Mouse (Mus musculus) right cerebral cortex, postnatal 14 days (tissue): ENCODE measurements around the gene Susd5.
A peak's percentile ranks its signal among the peaks of the same experiment; 100 is the strongest.

Experiments
- DNase-seq: peaks from one replicate; pipeline ENCODE4 v3.0.0; 2022

Gene Susd5

GRCm38 (mm10) chr9:114057090-114057796 is at the start of gene Susd5:
Susd5 (plus strand) TSS chr9:114057140.
- DNase-seq = peak; percentile 14

- no peak for DNase-seq
Measured at GRCm38 (mm10) chr9:114007850-114008350, 49.0 kb upstream of the Susd5 start.

DNA sequence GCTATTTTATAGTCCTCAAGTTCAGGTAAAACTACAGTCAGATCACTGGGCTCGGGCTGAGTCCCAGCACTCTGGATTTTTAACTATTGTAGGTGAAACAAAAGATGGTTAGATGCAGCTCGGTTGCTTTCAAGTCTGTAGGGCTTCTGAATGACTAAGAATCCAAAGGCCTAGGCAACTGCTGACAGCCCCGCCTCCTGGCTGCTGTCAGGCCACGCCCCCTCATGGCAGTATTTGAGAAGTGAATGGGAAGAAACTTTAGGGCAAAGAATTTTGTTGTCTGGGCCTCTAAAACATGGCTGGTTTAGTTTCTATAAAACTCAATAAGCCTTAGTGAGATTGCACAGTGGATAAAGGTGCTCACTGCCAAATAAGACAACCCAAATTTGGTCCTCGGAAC is 47.4 kb upstream of the Susd5 start:
- DNase-seq = no peak

- no peak for DNase-seq
Measured at GRCm38 (mm10) chr9:114011203-114011602, 45.7 kb upstream of the Susd5 start.

- no peak for DNase-seq
Measured at GRCm38 (mm10) chr9:114014034-114014433, 42.9 kb upstream of the Susd5 start.

GRCm38 (mm10) chr9:114015724-114016123 is 41.2 kb upstream of the Susd5 start:
- no peak for DNase-seq

DNA sequence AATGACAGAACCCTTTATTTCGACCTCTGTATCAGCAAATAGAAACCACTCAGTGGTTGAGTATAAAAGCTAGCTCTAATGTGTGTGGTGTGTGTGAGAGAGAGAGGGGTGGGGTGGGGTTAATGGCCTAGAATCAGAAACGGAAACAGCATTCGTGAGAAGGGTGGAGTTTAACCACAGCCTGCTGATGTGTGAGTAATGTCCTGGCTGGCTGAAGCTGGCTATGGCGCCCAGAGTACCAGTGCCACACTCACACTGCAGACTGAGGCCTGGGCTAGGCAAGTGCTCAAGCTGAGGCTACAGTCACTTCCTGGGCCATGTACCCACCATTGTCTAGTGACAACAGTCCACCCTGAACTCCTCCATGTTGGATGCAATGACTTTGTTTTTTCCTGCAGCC is 40.5 kb upstream of the Susd5 start:
- no peak for DNase-seq

DNA sequence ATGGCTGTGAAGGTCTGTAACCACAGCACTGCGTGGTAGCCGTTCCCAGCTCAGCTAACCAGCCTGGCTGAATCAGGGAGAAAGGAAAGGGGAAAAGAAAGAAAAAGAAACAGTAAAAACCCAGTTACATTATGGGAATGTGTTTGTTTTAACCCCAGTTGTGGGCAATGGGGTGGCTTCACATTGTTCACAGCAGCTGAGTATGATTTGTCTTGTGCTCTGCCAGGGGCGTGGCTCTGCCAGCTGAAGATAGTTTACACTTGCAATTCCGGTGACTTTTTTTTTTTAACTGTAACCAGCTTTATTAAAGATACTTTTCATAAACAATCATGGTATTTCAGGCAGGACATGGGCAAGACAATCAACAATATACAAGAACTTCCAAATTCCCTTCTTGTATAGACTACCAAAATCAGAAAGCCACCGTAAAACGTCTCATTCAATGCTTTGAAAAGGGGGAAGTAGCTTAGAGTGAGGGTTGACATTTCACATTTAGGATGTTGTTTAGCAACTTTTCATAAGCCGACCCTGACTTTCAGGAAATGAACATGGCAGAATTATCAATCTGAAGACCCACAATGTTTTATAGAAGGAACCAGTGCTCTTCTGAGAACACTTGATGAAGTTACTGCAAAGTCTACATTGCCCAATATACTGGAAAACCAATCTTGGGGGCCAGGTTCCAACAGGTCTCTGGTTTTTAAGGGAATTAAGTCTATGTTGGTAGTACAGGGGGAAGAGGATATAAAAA is 37.8 kb upstream of the Susd5 start:
- no peak for DNase-seq

DNA sequence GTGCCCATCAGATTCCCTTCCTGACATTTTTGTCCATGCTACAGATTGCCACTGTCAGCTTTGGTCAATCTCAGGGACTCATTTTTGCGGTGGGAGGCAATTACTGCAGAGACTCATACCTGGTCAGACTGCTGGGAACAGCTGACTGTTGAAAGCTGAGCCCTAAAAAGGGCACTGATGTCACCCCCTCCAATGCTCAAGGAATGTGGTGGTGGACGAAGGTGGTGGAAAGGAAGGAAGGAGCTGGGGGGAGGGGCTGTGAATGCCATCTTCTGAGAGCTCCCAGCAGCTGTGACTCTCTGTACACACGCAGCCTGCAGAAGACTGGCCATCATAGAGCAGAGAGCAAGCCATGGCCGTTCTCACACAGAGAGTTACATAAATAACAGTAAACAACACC is 34.8 kb upstream of the Susd5 start:
- DNase-seq = no peak

- DNase-seq = no peak
Measured at GRCm38 (mm10) chr9:114025182-114025581, 31.8 kb upstream of the Susd5 start.

- no peak for DNase-seq
Measured at GRCm38 (mm10) chr9:114025846-114026245, 31.1 kb upstream of the Susd5 start.

- DNase-seq = peak; percentile 91
Measured at GRCm38 (mm10) chr9:114026261-114026934, 30.5 kb upstream of the Susd5 start.

GRCm38 (mm10) chr9:114040945-114041344 is 16.0 kb upstream of the Susd5 start:
- DNase-seq = no peak

- no peak for DNase-seq
Measured at GRCm38 (mm10) chr9:114042490-114042889, 14.4 kb upstream of the Susd5 start.

GRCm38 (mm10) chr9:114044446-114044845 is 12.5 kb upstream of the Susd5 start:
- no peak for DNase-seq

GRCm38 (mm10) chr9:114046028-114046427 is 10.9 kb upstream of the Susd5 start, which contains the start of gene Fbxl2:
Fbxl2 (minus strand) TSS chr9:114046191.
- no peak for DNase-seq

GRCm38 (mm10) chr9:114046676-114047075 is 10.3 kb upstream of the Susd5 start:
- no peak for DNase-seq

- DNase-seq = no peak
Measured at GRCm38 (mm10) chr9:114050106-114050505, 6.8 kb upstream of the Susd5 start.

DNA sequence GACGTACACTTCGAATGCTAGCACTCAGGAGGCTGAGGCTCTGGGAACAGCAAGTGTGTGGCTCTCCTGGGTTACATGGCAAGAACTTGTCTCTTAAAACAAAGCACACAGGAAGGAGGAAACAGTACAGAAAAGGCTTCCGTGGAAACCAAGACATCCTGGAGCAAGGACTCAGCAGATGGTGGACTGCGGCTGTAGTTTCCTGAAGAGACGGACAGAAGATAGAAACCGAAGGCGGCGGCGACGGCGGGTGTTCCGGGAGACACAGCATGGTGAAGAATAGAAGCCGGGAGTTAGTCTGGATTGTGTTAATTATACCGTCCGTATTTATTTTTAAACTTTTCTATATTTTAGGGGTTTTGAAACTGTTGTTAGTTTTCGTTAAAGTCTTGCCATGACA is 6.2 kb upstream of the Susd5 start:
- DNase-seq = peak; percentile 59

DNA sequence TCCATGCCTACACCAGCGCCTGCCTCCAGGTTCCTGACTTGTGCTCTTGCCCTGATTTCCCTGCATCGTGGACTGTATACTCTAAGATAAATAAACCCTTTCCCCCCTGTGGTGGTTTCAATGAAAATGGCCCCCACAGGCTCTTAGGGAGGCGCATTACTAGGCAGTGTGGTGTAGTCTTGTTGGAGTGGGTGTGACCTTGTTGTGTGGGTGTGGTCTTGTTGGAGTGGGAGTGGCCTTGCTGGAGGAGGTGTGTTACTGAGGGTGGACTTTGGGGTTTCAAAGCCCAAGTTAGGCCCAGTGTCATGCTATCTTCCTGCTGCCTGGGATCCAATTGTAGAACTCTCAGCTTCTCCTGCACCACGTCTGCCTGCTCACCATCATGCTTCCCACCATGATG is 4.9 kb upstream of the Susd5 start:
- no peak for DNase-seq

DNA sequence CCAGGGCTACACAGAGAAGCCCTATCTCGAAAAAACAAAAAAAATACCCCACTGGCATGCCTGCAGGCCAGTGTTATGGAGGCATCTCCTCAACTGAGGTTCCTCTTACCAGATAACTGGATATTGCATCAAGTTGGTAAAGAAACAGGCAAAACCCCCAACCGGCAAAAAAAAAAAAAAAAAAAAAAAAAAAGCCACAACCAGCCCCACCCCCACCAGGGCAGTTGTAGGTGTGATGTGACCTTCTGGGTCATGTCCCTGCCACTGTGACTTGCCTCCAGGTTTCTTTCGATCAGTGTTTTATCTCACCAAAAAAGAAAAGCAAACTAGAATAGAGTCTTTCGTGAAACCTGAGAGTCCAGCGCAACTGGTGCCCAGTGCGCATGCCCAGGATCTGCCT is 4.1 kb upstream of the Susd5 start:
- DNase-seq = no peak

DNA sequence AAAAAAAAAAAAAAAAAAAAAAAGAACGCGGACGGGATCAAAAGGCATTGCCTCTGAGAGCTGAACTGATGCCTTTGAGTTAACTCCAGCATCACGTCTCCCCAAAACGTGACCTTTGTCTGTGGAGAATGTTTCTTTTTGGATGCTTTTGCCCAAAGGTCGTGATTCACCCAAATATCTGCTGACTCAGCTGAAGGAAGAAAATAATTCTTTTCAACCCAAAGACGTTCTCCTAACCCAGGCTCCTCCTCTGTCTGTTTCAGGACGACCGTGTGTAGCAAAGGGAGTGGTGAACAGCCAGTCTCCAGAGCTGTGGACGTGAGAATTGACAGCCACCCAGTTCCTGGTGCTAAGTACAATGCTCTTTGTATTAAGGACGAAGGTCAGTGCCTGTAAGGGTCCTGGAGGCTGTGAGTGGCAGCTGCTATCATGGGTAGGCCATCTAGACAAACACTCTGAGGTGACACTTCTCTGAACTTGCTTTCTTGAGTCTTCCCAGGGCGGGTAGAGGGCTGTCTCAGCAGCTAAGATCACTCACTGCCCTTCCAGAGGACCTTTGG is 11.6 kb downstream of the Susd5 start:
- no peak for DNase-seq

DNA sequence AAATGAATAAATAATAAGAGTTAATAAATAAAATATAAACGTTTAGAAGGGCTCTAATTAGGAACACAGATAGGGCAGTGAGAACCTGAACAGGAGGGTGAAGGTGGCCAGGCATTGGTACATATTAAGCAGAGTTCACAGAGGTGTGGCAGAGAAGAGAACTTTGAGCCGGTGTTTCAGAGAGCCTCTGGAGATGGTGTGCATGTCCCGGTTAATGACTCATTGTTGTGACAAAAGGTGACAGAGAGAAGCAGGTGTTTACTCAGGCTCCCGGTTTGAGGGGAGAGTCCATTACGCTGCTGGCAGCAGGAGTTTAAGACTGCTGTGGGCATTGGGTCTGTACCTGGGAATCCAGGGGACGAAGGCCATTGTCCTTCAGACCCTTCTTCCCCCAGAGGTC is 12.4 kb downstream of the Susd5 start:
- DNase-seq = no peak
